Mouse (Mus musculus) CH12F3 (cell line): Measurements from ENCODE around the gene Calu.

Experiments
- in situ Hi-C: fragments of 300-500 bp; cut with MboI; formaldehyde crosslinking; loops from 2 replicates; pipeline ENCODE4 v1.14.3; 2020; ENCODE audit warnings: low sequenced_read_pairs

Calu gene

DNA sequence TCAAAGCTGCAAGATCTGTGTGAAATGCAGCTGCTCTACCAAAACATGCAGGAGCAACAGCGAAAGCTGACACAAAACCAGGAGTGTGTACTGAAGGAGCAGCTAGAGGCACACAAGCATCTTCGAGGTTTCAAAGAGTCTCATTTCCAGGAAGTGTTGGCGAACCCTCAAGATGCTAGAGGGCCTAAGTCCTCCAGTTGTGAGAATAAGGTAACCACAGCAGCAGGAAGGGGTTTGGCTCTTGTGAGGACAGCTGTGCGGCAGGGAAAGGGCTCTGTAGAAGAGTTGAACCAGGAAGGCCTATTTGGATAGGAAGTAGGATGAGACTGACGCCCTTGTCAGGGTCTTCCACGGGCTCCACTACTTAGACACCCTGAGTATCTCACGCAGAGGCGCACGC is 67.6 kb downstream of the Calu start:
- in situ Hi-C loops = no loop called here

DNA sequence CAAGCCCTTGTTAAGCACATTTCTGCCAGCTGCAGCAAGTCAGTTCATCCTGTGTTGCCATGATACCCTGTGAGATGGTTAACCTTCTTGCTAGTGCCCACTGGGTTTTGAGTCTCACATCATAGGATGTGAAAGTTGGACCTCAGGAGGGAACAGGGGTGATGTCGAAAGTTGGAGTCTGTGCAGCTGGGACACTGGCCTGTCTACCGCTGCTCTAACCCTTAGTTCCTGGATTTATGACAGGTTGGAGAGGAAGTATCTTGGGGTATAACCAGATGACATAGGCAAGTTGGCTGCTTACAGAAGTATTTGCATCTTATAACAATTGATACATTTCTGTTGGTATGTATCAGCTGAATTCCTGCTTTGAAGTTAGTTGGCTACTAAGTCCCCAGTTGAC is 72.7 kb downstream of the Calu start:
- in situ Hi-C loops = no loop called here

GRCm38 (mm10) chr6:29425118-29425517 is 77.2 kb downstream of the Calu start:
- in situ Hi-C loops = no loop called here

DNA sequence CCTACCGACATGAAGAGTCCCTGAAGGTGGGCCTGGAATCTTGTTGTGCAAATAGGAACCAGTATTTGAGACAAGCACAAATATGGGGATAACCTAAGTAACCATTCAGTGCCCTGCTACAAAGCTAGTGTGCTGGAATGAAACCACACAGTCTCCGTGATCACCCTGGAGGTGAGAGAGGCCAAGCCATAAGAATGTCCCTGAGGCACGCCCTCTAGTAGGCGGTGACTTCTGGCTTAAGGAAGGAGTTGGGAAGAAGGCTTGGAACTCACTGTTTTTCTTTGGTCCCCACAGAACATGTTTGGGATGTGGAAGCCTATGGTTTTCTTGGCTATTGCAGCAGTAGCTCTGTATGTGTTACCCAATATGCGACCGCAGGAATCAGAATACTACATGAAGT is 78.5 kb downstream of the Calu start:
- in situ Hi-C loops = no loop called here
